22 mouse cellular contexts compared by ENCODE assay signal in genomic region chr6:52562994-52563393, GRCm38 (mm10).
"Had no signal": no experiment of that assay in that cellular context is flagged by ENCODE, and none has a peak within 500 bp of the region (broad histone marks: within the 10 kb centered on the region; RNA-seq: fewer than 3 reads in every experiment).

No protein-coding gene starts in this region.

- H3K27me3 ChIP-seq: megakaryocyte, embryonic 14.5 days; stomach, embryonic 15.5 days had no signal

- H3K4me3 ChIP-seq: megakaryocyte, embryonic 14.5 days; midbrain, embryonic 13.5 days; myocyte; neural tube, embryonic 13.5 days; neural tube, embryonic 15.5 days; stomach, embryonic 15.5 days had no signal

- H3K9ac ChIP-seq: lung, embryonic 14.5 days; midbrain, embryonic 13.5 days; neural tube, embryonic 13.5 days; neural tube, embryonic 15.5 days; stomach, embryonic 15.5 days had no signal

- H3K36me3 ChIP-seq: midbrain, embryonic 13.5 days; neural tube, embryonic 13.5 days; neural tube, embryonic 15.5 days; stomach, embryonic 15.5 days had no signal

- ATAC-seq: midbrain, embryonic 13.5 days; midbrain, embryonic 16.5 days had no signal

- H3K27ac ChIP-seq: macrophage; midbrain, embryonic 13.5 days; neural tube, embryonic 13.5 days; neural tube, embryonic 15.5 days; stomach, embryonic 15.5 days; stomach, postnatal 0 days had no signal

- H3K9me3 ChIP-seq: megakaryocyte, embryonic 14.5 days; midbrain, embryonic 13.5 days; neural tube, embryonic 13.5 days; neural tube, embryonic 15.5 days; stomach, embryonic 15.5 days had no signal

- DNase-seq: lung, adult 18-20 months; lung, embryonic 14.5 days; lung, postnatal 14 days; lung, postnatal 36 days; retina, postnatal 1 day; right cerebral cortex, adult 18-20 months; right cerebral cortex, postnatal 25 days; right cerebral cortex, postnatal 4 days; spleen, adult 18-20 months; thymus, adult 2 months; thymus, postnatal 25 days; thymus, postnatal 4 days had no signal

- H3K4me2 ChIP-seq: lung, embryonic 14.5 days; midbrain, embryonic 11.5 days; midbrain, embryonic 13.5 days; neural tube, embryonic 13.5 days; neural tube, embryonic 15.5 days; stomach, embryonic 15.5 days had no signal
